Mouse (Mus musculus): ENCODE results near the gene Rasa4. TPM values are rescaled to one million over a fixed set of nuclear protein-coding genes. Genes with fewer than 3 reads are reported as not detected.
"Not testable (repeated sequence)": the region's sequence is repeated elsewhere in the genome, so short reads cannot be mapped to it uniquely, and the experiment has no call there.

Rasa4 gene
- polyA plus RNA-seq, 1 experiment from 2014 or later, result 5.9 TPM

DNA sequence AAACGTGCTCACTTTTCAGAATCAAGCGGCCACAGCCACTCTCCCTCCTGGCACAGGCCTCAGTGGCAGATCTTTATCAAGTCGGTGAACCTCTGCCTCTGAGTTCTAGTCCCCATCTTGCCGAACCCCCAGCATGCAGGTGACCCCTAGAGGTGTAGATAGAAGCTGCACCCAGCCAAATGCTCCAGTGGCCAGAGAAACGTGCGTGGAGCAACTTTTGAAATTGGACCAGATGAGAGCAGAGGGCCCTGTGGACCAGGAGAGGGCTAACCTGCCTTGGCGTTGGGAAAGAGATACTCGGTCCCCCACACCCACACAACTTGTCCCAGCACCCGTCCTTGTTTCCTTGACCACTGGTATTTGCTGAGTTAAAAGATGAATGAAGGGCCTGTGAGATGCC, 38.3 kb upstream of the Rasa4 start:
- Histone ChIP-seq H3K4me2 (no peak overlapping the region), H3K36me3 (ENCODE audit: control insufficient read depth, insufficient read depth, low read length) (no peaks in the 10 kb centered on the region), H3K27me3 (ENCODE audit: control insufficient read depth, insufficient read depth, low read length) (no peaks in the 10 kb centered on the region), H3K27ac (ENCODE audit: low read depth, low read length) (no peak overlapping the region), H3K9me3 (ENCODE audit: control insufficient read depth, low read length) (no peaks in the 10 kb centered on the region), H3K9ac (ENCODE audit: low read length) (no peak overlapping the region), H3K4me3 (ENCODE audit: low read depth, low read length) (no peak overlapping the region), H3K4me1 (ENCODE audit: control insufficient read depth, insufficient read depth, low read length) (no peaks in the 10 kb centered on the region; the same call in 1 of the 2 replicates)
- 46% methylated on average over 9 of the region's 9 CpGs for WGBS
- ATAC-seq (ENCODE audit: low FRiP score) (no peak), DNase-seq (ENCODE audit: low spot score, missing footprints) (peak; percentile 89)

- Histone ChIP-seq H3K36me3 (ENCODE audit: control insufficient read depth, insufficient read depth, low read length) (no peaks in the 10 kb centered on the region), H3K4me2 (no peak overlapping the region), H3K4me1 (ENCODE audit: control insufficient read depth, insufficient read depth, low read length) (no peaks in the 10 kb centered on the region; the same call in 1 of the 2 replicates), H3K4me3 (ENCODE audit: low read depth, low read length) (no peak overlapping the region), H3K27ac (ENCODE audit: low read depth, low read length) (no peak overlapping the region), H3K9ac (ENCODE audit: low read length) (no peak overlapping the region), H3K9me3 (ENCODE audit: control insufficient read depth, low read length) (no peaks in the 10 kb centered on the region), H3K27me3 (ENCODE audit: control insufficient read depth, insufficient read depth, low read length) (no peaks in the 10 kb centered on the region)
- DNase-seq (ENCODE audit: low spot score, missing footprints) (peak; percentile 99), ATAC-seq (ENCODE audit: low FRiP score) (0 out of 2 replicates have a peak, but pooled peaks have one; percentile 57)
- WGBS, result 6% methylated on average over 10 of the region's 10 CpGs
Measured at GRCm38 (mm10) chr5:136045987-136046386, 37.7 kb upstream of the Rasa4 start.

DNA sequence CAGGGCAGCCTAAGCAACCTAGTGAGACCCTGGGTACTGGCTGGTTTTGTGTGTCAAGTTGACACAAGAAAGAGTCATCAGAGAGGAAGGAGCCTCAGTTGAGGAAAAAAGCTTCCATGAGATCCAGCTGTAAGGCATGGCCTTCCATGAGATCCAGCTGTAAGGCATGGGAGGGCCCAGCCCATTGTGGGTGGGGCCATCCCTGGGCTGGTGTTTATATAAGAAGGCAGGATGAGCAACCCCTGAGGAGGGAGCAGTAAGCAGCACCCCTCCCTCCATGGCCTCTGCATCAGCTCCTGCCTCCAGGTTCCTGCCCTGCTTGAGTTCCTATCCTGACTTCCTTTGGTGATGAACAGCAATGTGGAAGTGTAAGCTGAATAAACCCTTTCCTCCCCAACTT, 35.2 kb upstream of the Rasa4 start:
- not testable (repeated sequence) for H3K27me3 ChIP-seq (ENCODE audit: control insufficient read depth, insufficient read depth, low read length); H3K4me3 ChIP-seq (ENCODE audit: low read depth, low read length); H3K27ac ChIP-seq (ENCODE audit: low read depth, low read length); ATAC-seq (ENCODE audit: low FRiP score); H3K4me2 ChIP-seq; H3K9me3 ChIP-seq (ENCODE audit: control insufficient read depth, low read length); H3K9ac ChIP-seq (ENCODE audit: low read length); DNase-seq (ENCODE audit: low spot score, missing footprints); H3K36me3 ChIP-seq (ENCODE audit: control insufficient read depth, insufficient read depth, low read length)
- peaks cover 12% of the 10 kb centered on the region for H3K4me1 ChIP-seq (ENCODE audit: control insufficient read depth, insufficient read depth, low read length)

DNA sequence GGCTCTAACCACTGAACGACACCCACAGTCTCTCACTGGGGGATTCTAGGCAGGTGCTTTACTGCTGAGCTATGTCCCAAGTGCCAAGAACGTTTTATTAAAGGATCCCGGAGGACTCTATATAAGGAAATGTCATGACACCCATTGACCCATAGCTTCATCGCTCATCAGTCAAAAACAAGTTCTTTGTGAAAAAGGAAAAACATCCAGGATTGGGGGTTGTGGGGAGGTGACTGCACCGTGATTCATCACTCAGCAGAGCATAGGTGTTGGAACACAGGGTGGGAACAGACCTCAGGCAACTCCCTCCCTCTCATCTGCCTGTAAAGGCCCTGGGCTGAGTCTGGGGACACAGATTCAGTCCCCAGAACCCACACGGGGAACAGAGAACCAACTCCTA, 33.8 kb upstream of the Rasa4 start:
- 78% methylated on average over 6 of the region's 6 CpGs for WGBS
- Histone ChIP-seq H3K4me2 (no peak overlapping the region), H3K9ac (ENCODE audit: low read length) (no peak overlapping the region), H3K27me3 (ENCODE audit: control insufficient read depth, insufficient read depth, low read length) (no peaks in the 10 kb centered on the region), H3K27ac (ENCODE audit: low read depth, low read length) (no peak overlapping the region), H3K36me3 (ENCODE audit: control insufficient read depth, insufficient read depth, low read length) (no peaks in the 10 kb centered on the region), H3K4me1 (ENCODE audit: control insufficient read depth, insufficient read depth, low read length) (peaks cover 12% of the 10 kb centered on the region), H3K9me3 (ENCODE audit: control insufficient read depth, low read length) (no peaks in the 10 kb centered on the region), H3K4me3 (ENCODE audit: low read depth, low read length) (no peak overlapping the region)
- DNase-seq (ENCODE audit: low spot score, missing footprints) (no peak), ATAC-seq (ENCODE audit: low FRiP score) (no peak)

DNA sequence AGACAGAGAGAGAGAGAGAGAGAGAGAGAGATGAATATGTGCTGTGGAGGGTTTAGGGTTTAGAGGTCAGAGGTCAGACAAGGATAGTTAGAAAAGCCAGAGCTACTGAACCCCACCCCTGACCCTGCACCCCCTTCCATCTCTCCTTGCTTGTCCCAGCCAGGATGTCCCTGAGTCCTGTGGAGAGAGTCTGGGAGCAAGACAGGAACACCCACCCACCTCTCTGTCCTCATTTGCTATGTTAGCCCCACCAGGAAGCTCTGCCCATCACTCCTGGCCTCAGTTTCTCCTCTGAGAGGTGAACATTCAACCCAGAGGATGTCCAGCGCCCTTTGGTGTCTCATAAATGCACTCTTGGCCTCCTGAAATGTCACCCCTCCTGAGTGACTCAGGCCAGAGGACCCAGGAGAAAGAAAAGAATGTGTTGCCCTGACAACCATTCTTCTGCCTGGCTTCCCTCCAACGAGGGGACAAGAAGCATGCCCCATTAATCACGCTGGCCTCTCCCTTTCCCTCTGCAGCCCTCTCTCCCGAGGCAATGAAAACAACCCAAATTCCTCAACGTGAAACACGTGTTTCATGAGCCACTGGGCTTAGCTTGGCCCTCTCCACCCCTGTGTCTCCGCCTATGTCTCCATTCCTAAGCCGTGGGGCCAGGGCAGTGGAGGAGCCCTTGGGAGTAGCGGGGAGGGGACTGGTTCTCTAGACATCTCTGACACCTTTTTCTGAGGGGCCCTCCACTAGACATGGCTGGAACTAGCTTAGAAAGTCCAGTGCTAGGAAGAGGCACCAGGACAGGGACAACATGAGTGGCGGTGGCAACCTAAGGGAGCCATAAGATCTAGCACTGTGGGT, 32.3 kb upstream of the Rasa4 start:
- peak overlapping the region; percentile 61 for H3K27ac ChIP-seq (ENCODE audit: low read depth, low read length)
- H3K27me3 ChIP-seq (ENCODE audit: control insufficient read depth, insufficient read depth, low read length), result no peaks in the 10 kb centered on the region
- H3K9ac ChIP-seq (ENCODE audit: low read length), result peak overlapping the region; percentile 20; the same call in 1 of the 2 replicates
- H3K36me3 ChIP-seq (ENCODE audit: control insufficient read depth, insufficient read depth, low read length), result no peaks in the 10 kb centered on the region
- DNase-seq (ENCODE audit: low spot score, missing footprints) (peak; percentile 89), ATAC-seq (ENCODE audit: low FRiP score) (peak; percentile 84)
- no peak overlapping the region; the same call in 1 of the 2 replicates for H3K4me2 ChIP-seq
- no peaks in the 10 kb centered on the region for H3K9me3 ChIP-seq (ENCODE audit: control insufficient read depth, low read length)
- H3K4me3 ChIP-seq (ENCODE audit: low read depth, low read length), result no peak overlapping the region
- H3K4me1 ChIP-seq (ENCODE audit: control insufficient read depth, insufficient read depth, low read length), result peaks cover 12% of the 10 kb centered on the region
- WGBS, result 11% methylated on average over 10 of the region's 10 CpGs

DNA sequence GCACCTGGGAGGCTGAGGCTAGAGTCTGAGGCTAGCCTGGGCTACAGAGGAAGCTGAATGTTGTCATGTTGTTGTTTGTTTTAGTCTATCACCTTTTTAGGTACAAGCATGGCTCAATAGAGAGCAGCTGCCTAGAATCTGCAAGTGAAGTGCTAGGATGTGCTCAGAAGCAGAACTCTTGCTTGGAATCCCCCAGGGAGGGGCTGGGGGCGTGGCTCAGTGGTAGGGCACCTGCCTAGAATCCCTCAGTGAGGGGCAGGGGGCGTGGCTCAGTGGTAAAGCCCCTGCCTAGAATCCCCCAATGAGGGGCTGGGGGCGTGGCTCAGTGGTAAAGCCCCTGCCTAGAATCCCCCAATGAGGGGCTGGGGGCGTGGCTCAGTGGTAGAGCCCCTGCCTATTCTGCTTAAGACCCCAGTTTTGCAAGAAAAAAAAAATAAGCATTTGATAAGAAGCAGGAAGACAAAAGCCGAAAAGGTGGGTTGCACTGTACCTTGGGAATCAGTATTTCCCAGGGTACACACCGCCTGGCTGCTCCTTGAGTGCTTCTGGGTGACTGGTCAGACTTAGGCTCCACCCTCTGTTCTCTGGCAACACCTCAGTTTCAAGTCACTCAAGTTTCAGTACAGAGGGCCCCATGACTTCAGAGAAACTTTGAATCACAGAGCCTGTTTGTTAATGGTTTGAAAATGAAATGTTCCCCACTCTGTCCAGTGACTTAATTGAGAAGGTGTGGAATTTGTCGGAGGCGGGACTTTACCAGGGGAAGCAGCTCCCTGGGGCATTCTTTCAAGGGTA, 30.7 kb upstream of the Rasa4 start:
- H3K36me3 ChIP-seq (ENCODE audit: control insufficient read depth, insufficient read depth, low read length), result no peaks in the 10 kb centered on the region
- WGBS, result 81% methylated on average over 8 of the region's 8 CpGs
- H3K9me3 ChIP-seq (ENCODE audit: control insufficient read depth, low read length), result no peaks in the 10 kb centered on the region
- H3K4me2 ChIP-seq, result no peak overlapping the region
- no peak for DNase-seq (ENCODE audit: low spot score, missing footprints)
- no peaks in the 10 kb centered on the region for H3K27me3 ChIP-seq (ENCODE audit: control insufficient read depth, insufficient read depth, low read length)
- H3K4me3 ChIP-seq (ENCODE audit: low read depth, low read length), result no peak overlapping the region
- H3K27ac ChIP-seq (ENCODE audit: low read depth, low read length), result no peak overlapping the region
- ATAC-seq (ENCODE audit: low FRiP score), result no peak
- H3K9ac ChIP-seq (ENCODE audit: low read length), result no peak overlapping the region
- peaks cover 12% of the 10 kb centered on the region for H3K4me1 ChIP-seq (ENCODE audit: control insufficient read depth, insufficient read depth, low read length)

DNA sequence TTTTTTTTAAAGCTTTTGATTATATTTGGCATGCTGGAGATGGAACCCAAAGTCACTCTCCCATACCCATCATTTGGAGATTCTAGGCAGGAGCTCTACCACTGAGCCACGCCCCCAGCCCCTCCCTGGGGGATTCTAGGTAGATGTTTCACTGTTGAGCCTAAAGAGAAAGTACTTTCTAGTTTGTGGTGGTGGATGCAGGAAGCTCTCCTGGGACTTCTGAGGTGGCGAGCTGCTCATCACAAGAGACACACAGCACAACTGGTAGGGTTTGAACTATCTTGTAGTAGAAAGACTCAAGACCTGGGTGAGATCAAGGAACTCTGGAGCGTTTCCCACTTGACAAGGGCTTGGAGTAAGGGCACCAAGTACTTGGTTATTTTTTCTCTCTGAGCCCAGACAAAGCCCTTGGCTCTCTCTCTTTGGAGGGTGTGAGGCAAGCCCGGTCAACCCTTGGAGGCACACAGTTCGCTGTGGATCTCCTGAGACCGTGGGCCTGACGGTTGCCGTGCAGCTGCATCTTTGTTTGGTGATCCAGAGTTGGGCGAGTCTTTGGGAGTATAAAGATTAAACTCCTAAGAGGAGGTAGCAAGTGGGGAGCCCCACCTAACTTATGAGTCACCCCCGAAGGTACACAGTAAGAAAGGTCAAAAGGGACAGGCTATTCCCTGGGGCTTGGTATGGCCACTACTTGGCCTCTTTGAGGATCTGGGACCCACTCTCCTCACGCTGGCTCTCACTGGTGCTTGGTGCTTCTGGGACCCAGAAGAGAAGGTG, 29.2 kb upstream of the Rasa4 start, which contains the start of gene Upk3bl:
Gene Upk3bl, plus strand, starts transcription at position 192 of the 777 bp plus-strand sequence.
- H3K4me3 ChIP-seq (ENCODE audit: low read depth, low read length), result no peak within 1 kb of the TSS
- DNase-seq (ENCODE audit: low spot score, missing footprints) (no peak), ATAC-seq (ENCODE audit: low FRiP score) (no peak)
- no peaks in the 10 kb centered on the region for H3K36me3 ChIP-seq (ENCODE audit: control insufficient read depth, insufficient read depth, low read length)
- no peaks in the 10 kb centered on the region for H3K27me3 ChIP-seq (ENCODE audit: control insufficient read depth, insufficient read depth, low read length)
- H3K4me2 ChIP-seq, result no peak within 1 kb of the TSS
- H3K27ac ChIP-seq (ENCODE audit: low read depth, low read length), result no peak within 1 kb of the TSS
- peaks cover 12% of the 10 kb centered on the region for H3K4me1 ChIP-seq (ENCODE audit: control insufficient read depth, insufficient read depth, low read length)
- no peak within 1 kb of the TSS for H3K9ac ChIP-seq (ENCODE audit: low read length)
- WGBS, result 93% methylated on average over 11 of the region's 11 CpGs
- H3K9me3 ChIP-seq (ENCODE audit: control insufficient read depth, low read length), result no peaks in the 10 kb centered on the region

GRCm38 (mm10) chr5:136056062-136056461, 27.7 kb upstream of the Rasa4 start:
- H3K4me1 ChIP-seq (ENCODE audit: control insufficient read depth, insufficient read depth, low read length), result peaks cover 12% of the 10 kb centered on the region
- no peaks in the 10 kb centered on the region for H3K9me3 ChIP-seq (ENCODE audit: control insufficient read depth, low read length)
- WGBS, result 40% methylated on average over 4 of the region's 4 CpGs
- H3K4me3 ChIP-seq (ENCODE audit: low read depth, low read length), result no peak overlapping the region
- H3K36me3 ChIP-seq (ENCODE audit: control insufficient read depth, insufficient read depth, low read length), result no peaks in the 10 kb centered on the region
- H3K9ac ChIP-seq (ENCODE audit: low read length), result no peak overlapping the region
- no peak overlapping the region for H3K27ac ChIP-seq (ENCODE audit: low read depth, low read length)
- no peak for DNase-seq (ENCODE audit: low spot score, missing footprints)
- no peaks in the 10 kb centered on the region for H3K27me3 ChIP-seq (ENCODE audit: control insufficient read depth, insufficient read depth, low read length)
- no peak for ATAC-seq (ENCODE audit: low FRiP score)
- no peak overlapping the region for H3K4me2 ChIP-seq
